Mouse (Mus musculus): Measurements from ENCODE around the gene Rin2. TPM values are rescaled to one million over a fixed set of nuclear protein-coding genes. Genes with fewer than 3 reads are reported as not detected.

Rin2 gene
- polyA plus RNA-seq, 1 experiment: 8.2 TPM

- TF ChIP-seq EP300 (IDR thresholded peaks at IDR 0.05; ENCODE audit: insufficient read depth, low read depth, low read length): no peak
- TF ChIP-seq CTCF (IDR thresholded peaks at IDR 0.05; ENCODE audit: low read depth, low read length): no peak
- no peak for TF ChIP-seq POLR2A (IDR thresholded peaks at IDR 0.05; ENCODE audit: insufficient read depth, low read length)
- no peak overlapping the region for H3K9ac ChIP-seq (ENCODE audit: low read depth, poor library complexity, severe bottlenecking)
- H3K27me3 ChIP-seq (ENCODE audit: control insufficient read depth, insufficient read depth, low read length, poor library complexity, severe bottlenecking): no peaks in the 10 kb centered on the region
- H3K36me3 ChIP-seq (ENCODE audit: control insufficient read depth, insufficient read depth, low read length, poor library complexity, severe bottlenecking): no peaks in the 10 kb centered on the region
- no peak overlapping the region for H3K27ac ChIP-seq (ENCODE audit: insufficient read depth, low read length)
- H3K4me1 ChIP-seq (ENCODE audit: control insufficient read depth, insufficient read depth, low read length): no peaks in the 10 kb centered on the region
- H3K9me3 ChIP-seq (replicated peaks; ENCODE audit: control insufficient read depth, insufficient read depth, low read length, poor library complexity, severe bottlenecking): no peaks in the 10 kb centered on the region
- H3K4me3 ChIP-seq (ENCODE audit: low read depth, low read length): no peak overlapping the region
Observed at GRCm38 (mm10) chr2:145801322-145802052, 126.5 kb downstream of the Rin2 start.

GRCm38 (mm10) chr2:145802626-145803025 lies 127.6 kb downstream of the Rin2 start:
- no peak overlapping the region for H3K4me3 ChIP-seq (ENCODE audit: low read depth, low read length)
- no peaks in the 10 kb centered on the region for H3K36me3 ChIP-seq (ENCODE audit: control insufficient read depth, insufficient read depth, low read length, poor library complexity, severe bottlenecking)
- no peaks in the 10 kb centered on the region for H3K27me3 ChIP-seq (ENCODE audit: control insufficient read depth, insufficient read depth, low read length, poor library complexity, severe bottlenecking)
- no peaks in the 10 kb centered on the region for H3K4me1 ChIP-seq (ENCODE audit: control insufficient read depth, insufficient read depth, low read length)
- TF ChIP-seq EP300 (IDR thresholded peaks at IDR 0.05; ENCODE audit: insufficient read depth, low read depth, low read length): no peak
- TF ChIP-seq POLR2A (IDR thresholded peaks at IDR 0.05; ENCODE audit: insufficient read depth, low read length): no peak
- no peak for TF ChIP-seq CTCF (IDR thresholded peaks at IDR 0.05; ENCODE audit: low read depth, low read length)
- no peaks in the 10 kb centered on the region for H3K9me3 ChIP-seq (replicated peaks; ENCODE audit: control insufficient read depth, insufficient read depth, low read length, poor library complexity, severe bottlenecking)
- H3K27ac ChIP-seq (ENCODE audit: insufficient read depth, low read length): no peak overlapping the region
- no peak overlapping the region for H3K9ac ChIP-seq (ENCODE audit: low read depth, poor library complexity, severe bottlenecking)

- H3K36me3 ChIP-seq (ENCODE audit: control insufficient read depth, insufficient read depth, low read length, poor library complexity, severe bottlenecking): no peaks in the 10 kb centered on the region
- no peaks in the 10 kb centered on the region for H3K9me3 ChIP-seq (replicated peaks; ENCODE audit: control insufficient read depth, insufficient read depth, low read length, poor library complexity, severe bottlenecking)
- H3K9ac ChIP-seq (ENCODE audit: low read depth, poor library complexity, severe bottlenecking): no peak overlapping the region
- no peaks in the 10 kb centered on the region for H3K27me3 ChIP-seq (ENCODE audit: control insufficient read depth, insufficient read depth, low read length, poor library complexity, severe bottlenecking)
- TF ChIP-seq POLR2A (IDR thresholded peaks at IDR 0.05; ENCODE audit: insufficient read depth, low read length) (no peak), CTCF (IDR thresholded peaks at IDR 0.05; ENCODE audit: low read depth, low read length) (no peak), EP300 (IDR thresholded peaks at IDR 0.05; ENCODE audit: insufficient read depth, low read depth, low read length) (no peak)
- H3K27ac ChIP-seq (ENCODE audit: insufficient read depth, low read length): no peak overlapping the region
- H3K4me1 ChIP-seq (ENCODE audit: control insufficient read depth, insufficient read depth, low read length): no peaks in the 10 kb centered on the region
- H3K4me3 ChIP-seq (ENCODE audit: low read depth, low read length): no peak overlapping the region
Observed at GRCm38 (mm10) chr2:145803822-145804342, 128.9 kb downstream of the Rin2 start.

GRCm38 (mm10) chr2:145804524-145804923 lies 129.5 kb downstream of the Rin2 start:
- Histone ChIP-seq H3K36me3 (ENCODE audit: control insufficient read depth, insufficient read depth, low read length, poor library complexity, severe bottlenecking) (no peaks in the 10 kb centered on the region), H3K27ac (ENCODE audit: insufficient read depth, low read length) (no peak overlapping the region), H3K27me3 (ENCODE audit: control insufficient read depth, insufficient read depth, low read length, poor library complexity, severe bottlenecking) (no peaks in the 10 kb centered on the region), H3K4me3 (ENCODE audit: low read depth, low read length) (no peak overlapping the region), H3K9ac (ENCODE audit: low read depth, poor library complexity, severe bottlenecking) (no peak overlapping the region), H3K9me3 (replicated peaks; ENCODE audit: control insufficient read depth, insufficient read depth, low read length, poor library complexity, severe bottlenecking) (no peaks in the 10 kb centered on the region), H3K4me1 (ENCODE audit: control insufficient read depth, insufficient read depth, low read length) (no peaks in the 10 kb centered on the region)
- no peak for TF ChIP-seq CTCF (IDR thresholded peaks at IDR 0.05; ENCODE audit: low read depth, low read length)
- TF ChIP-seq EP300 (IDR thresholded peaks at IDR 0.05; ENCODE audit: insufficient read depth, low read depth, low read length): no peak
- TF ChIP-seq POLR2A (IDR thresholded peaks at IDR 0.05; ENCODE audit: insufficient read depth, low read length): no peak

GRCm38 (mm10) chr2:145807276-145807675 lies 132.3 kb downstream of the Rin2 start:
- Histone ChIP-seq H3K36me3 (ENCODE audit: control insufficient read depth, insufficient read depth, low read length, poor library complexity, severe bottlenecking) (no peaks in the 10 kb centered on the region), H3K27me3 (ENCODE audit: control insufficient read depth, insufficient read depth, low read length, poor library complexity, severe bottlenecking) (no peaks in the 10 kb centered on the region), H3K4me3 (ENCODE audit: low read depth, low read length) (no peak overlapping the region), H3K4me1 (ENCODE audit: control insufficient read depth, insufficient read depth, low read length) (no peaks in the 10 kb centered on the region), H3K27ac (ENCODE audit: insufficient read depth, low read length) (no peak overlapping the region), H3K9me3 (replicated peaks; ENCODE audit: control insufficient read depth, insufficient read depth, low read length, poor library complexity, severe bottlenecking) (no peaks in the 10 kb centered on the region), H3K9ac (ENCODE audit: low read depth, poor library complexity, severe bottlenecking) (no peak overlapping the region)
- TF ChIP-seq CTCF (IDR thresholded peaks at IDR 0.05; ENCODE audit: low read depth, low read length): no peak
- TF ChIP-seq EP300 (IDR thresholded peaks at IDR 0.05; ENCODE audit: insufficient read depth, low read depth, low read length): no peak
- TF ChIP-seq POLR2A (IDR thresholded peaks at IDR 0.05; ENCODE audit: insufficient read depth, low read length): no peak

GRCm38 (mm10) chr2:145808251-145808650 lies 133.2 kb downstream of the Rin2 start:
- Histone ChIP-seq H3K4me3 (ENCODE audit: low read depth, low read length) (no peak overlapping the region), H3K9ac (ENCODE audit: low read depth, poor library complexity, severe bottlenecking) (no peak overlapping the region), H3K27ac (ENCODE audit: insufficient read depth, low read length) (no peak overlapping the region), H3K4me1 (ENCODE audit: control insufficient read depth, insufficient read depth, low read length) (no peaks in the 10 kb centered on the region), H3K27me3 (ENCODE audit: control insufficient read depth, insufficient read depth, low read length, poor library complexity, severe bottlenecking) (no peaks in the 10 kb centered on the region), H3K9me3 (replicated peaks; ENCODE audit: control insufficient read depth, insufficient read depth, low read length, poor library complexity, severe bottlenecking) (no peaks in the 10 kb centered on the region), H3K36me3 (ENCODE audit: control insufficient read depth, insufficient read depth, low read length, poor library complexity, severe bottlenecking) (no peaks in the 10 kb centered on the region)
- TF ChIP-seq CTCF (IDR thresholded peaks at IDR 0.05; ENCODE audit: low read depth, low read length) (no peak), EP300 (IDR thresholded peaks at IDR 0.05; ENCODE audit: insufficient read depth, low read depth, low read length) (no peak), POLR2A (IDR thresholded peaks at IDR 0.05; ENCODE audit: insufficient read depth, low read length) (no peak)

Measured in ES-Bruce4 (cell line).